Mouse (Mus musculus) CD8-positive naive resting alpha-beta T cell, adult 2 months (primary cell): ENCODE measurements around the gene Zfp839.

Experiments used
- DNase-seq, 2 experiments: peaks; one replicate each; pipeline ENCODE4 v3.0.0; 2022; ENCODE audit warnings: low read depth in 2 of 2, low spot score in 2 of 2

Gene Zfp839

GRCm38 (mm10) chr12:110871247-110871646, 21.2 kb downstream of the Zfp839 start:
- no peak for DNase-seq

- no peak for DNase-seq
Observed at GRCm38 (mm10) chr12:110875351-110875750, 25.3 kb downstream of the Zfp839 start.

GRCm38 (mm10) chr12:110882291-110882690, 32.2 kb downstream of the Zfp839 start:
- no peak for DNase-seq

GRCm38 (mm10) chr12:110885251-110885650, 35.2 kb downstream of the Zfp839 start:
- DNase-seq, result no peak

- DNase-seq, result no peak
Observed at GRCm38 (mm10) chr12:110888106-110888505, 38.1 kb downstream of the Zfp839 start.

GRCm38 (mm10) chr12:110888606-110889005, 38.6 kb downstream of the Zfp839 start:
- no peak for DNase-seq

GRCm38 (mm10) chr12:110889036-110890020, 39.3 kb downstream of the Zfp839 start, which contains the start of the genes Cinp and Tecpr2:
Gene Cinp, minus strand, starts transcription at chr12:110889145.
Gene Tecpr2, plus strand, starts transcription at chr12:110889264.
- DNase-seq, result peak; percentile 94 to 95

- DNase-seq, result no peak
Observed at GRCm38 (mm10) chr12:110891887-110892286, 41.8 kb downstream of the Zfp839 start.

- DNase-seq, result no peak
Observed at GRCm38 (mm10) chr12:110902106-110902505, 52.1 kb downstream of the Zfp839 start.

- peak in 1 of 2 experiments; percentile 17 for DNase-seq
Observed at GRCm38 (mm10) chr12:110903536-110903935, 53.5 kb downstream of the Zfp839 start.

GRCm38 (mm10) chr12:110907845-110908244, 57.8 kb downstream of the Zfp839 start:
- no peak for DNase-seq

GRCm38 (mm10) chr12:110909962-110910361, 59.9 kb downstream of the Zfp839 start:
- DNase-seq, result no peak

- no peak for DNase-seq
Observed at GRCm38 (mm10) chr12:110915761-110916160, 65.7 kb downstream of the Zfp839 start.
